Mouse (Mus musculus) CH12.LX (cell line): Measurements from ENCODE around the gene Gtf3c4. TPM values are rescaled to one million over a fixed set of nuclear protein-coding genes. Genes with fewer than 3 reads are reported as not detected.

Experiments
- DNase-seq: peaks from one replicate; pipeline ENCODE4 v3.0.0-alpha.2; 2013; ENCODE audit errors: extremely low read depth
- H3K27ac ChIP-seq: 2 replicates; pipeline ENCODE4 v1.5.1; 2012; ENCODE audit warnings: low read depth, mild to moderate bottlenecking, control low read depth, moderate library complexity; ENCODE audit not compliant: insufficient read depth
- H3K27me3 ChIP-seq: replicated peaks from 2 replicates; pipeline ENCODE3; 2012; ENCODE audit warnings: inconsistent platforms
- H3K36me3 ChIP-seq, 2 experiments: replicated peaks in 1 of 2; 2 replicates each; pipeline versions ENCODE3 to v1.6.1; 2012; ENCODE audit warnings: inconsistent platforms in 1 of 2, low read length in 1 of 2, mild to moderate bottlenecking in 1 of 2, mixed read lengths in 1 of 2, moderate library complexity in 1 of 2; ENCODE audit not compliant: control insufficient read depth in 1 of 2, insufficient read depth in 1 of 2
- H3K4me1 ChIP-seq, 2 experiments: 2 replicates each; pipeline ENCODE4 v1.6.1; 2012; ENCODE audit warnings: inconsistent platforms in 1 of 2, moderate library complexity in 1 of 2; ENCODE audit not compliant: insufficient read depth in 2 of 2, control insufficient read depth in 1 of 2
- H3K4me2 ChIP-seq: 2 replicates; pipeline ENCODE4 v1.6.1; 2012; ENCODE audit warnings: low read depth, mild to moderate bottlenecking, control low read depth; ENCODE audit not compliant: poor library complexity, insufficient read depth, severe bottlenecking
- H3K4me3 ChIP-seq, 3 experiments: fragments of 150-350 bp in 1 of 3; sonication (generic) in 1 of 3; replicated peaks in 1 of 3; 2 replicates each; pipeline versions ENCODE3 to v1.5.1; 2011 to 2012; ENCODE audit warnings: low read depth in 2 of 3, low read length in 2 of 3, mild to moderate bottlenecking in 2 of 3, moderate library complexity in 2 of 3, control low read depth in 1 of 3, improper control_type of control experiment in 1 of 3, inconsistent platforms in 1 of 3, mixed read lengths in 1 of 3; ENCODE audit not compliant: poor library complexity in 1 of 3
- H3K79me2 ChIP-seq: replicated peaks from 2 replicates; pipeline ENCODE4 v1.6.1; 2012; ENCODE audit warnings: mild to moderate bottlenecking, moderate library complexity; ENCODE audit not compliant: control insufficient read depth, poor library complexity, insufficient read depth, severe bottlenecking; ENCODE audit errors: extremely low read depth
- H3K9ac ChIP-seq: 2 replicates; pipeline ENCODE4 v1.6.1; 2012; ENCODE audit warnings: low read depth, mild to moderate bottlenecking, control low read depth, moderate library complexity; ENCODE audit not compliant: insufficient read depth
- H3K9me3 ChIP-seq: replicated peaks from 2 replicates; pipeline ENCODE3; 2012; ENCODE audit warnings: low read length, inconsistent platforms, mixed read lengths
- BHLHE40 ChIP-seq: IDR thresholded peaks from 2 replicates; pipeline ENCODE4 v1.6.1; 2011; ENCODE audit warnings: mild to moderate bottlenecking, low read depth, low read length, improper control_type of control experiment
- CHD1 ChIP-seq: IDR thresholded peaks from 2 replicates; pipeline ENCODE4 v1.6.1; 2012; ENCODE audit warnings: low read depth, low read length, improper control_type of control experiment, inconsistent platforms
- CHD2 ChIP-seq: IDR thresholded peaks from 2 replicates; pipeline ENCODE4 v1.6.1; 2011; ENCODE audit warnings: low read length, improper control_type of control experiment
- CTCF ChIP-seq, 2 experiments: IDR thresholded peaks in 1 of 2; conservative IDR thresholded peaks in 1 of 2; 2 replicates each; pipeline ENCODE4 v1.5.1; 2011 to 2012; ENCODE audit warnings: low read depth in 2 of 2, low read length in 2 of 2, improper control_type of control experiment in 1 of 2, inconsistent platforms in 1 of 2, mild to moderate bottlenecking in 1 of 2, moderate library complexity in 1 of 2
- KAT2A ChIP-seq: IDR thresholded peaks from 2 replicates; pipeline ENCODE4 v1.6.1; 2012; ENCODE audit warnings: low read length, improper control_type of control experiment, inconsistent platforms; ENCODE audit not compliant: insufficient replicate concordance
- NELFE ChIP-seq: IDR thresholded peaks from 2 replicates; pipeline ENCODE4 v1.6.1; 2011; ENCODE audit warnings: low read depth, low read length, improper control_type of control experiment
- POLR2A ChIP-seq: IDR thresholded peaks from 2 replicates; pipeline ENCODE4 v1.6.1; 2011; ENCODE audit warnings: low read depth, mild to moderate bottlenecking, improper control_type of control experiment, low read length
- TBP ChIP-seq: conservative IDR thresholded peaks from 2 replicates; pipeline ENCODE4 v1.6.1; 2011; ENCODE audit warnings: low read depth, low read length, improper control_type of control experiment
- UBTF ChIP-seq: IDR thresholded peaks from 2 replicates; pipeline ENCODE4 v1.6.1; 2012; ENCODE audit warnings: low read depth, mild to moderate bottlenecking, inconsistent platforms, low read length, improper control_type of control experiment, moderate library complexity
- ZMIZ1 ChIP-seq: IDR thresholded peaks from 2 replicates; pipeline ENCODE4 v1.6.1; 2012; ENCODE audit warnings: low read depth, mild to moderate bottlenecking, inconsistent platforms, low read length, improper control_type of control experiment
- ZNF384 ChIP-seq: IDR thresholded peaks from 2 replicates; pipeline ENCODE4 v1.6.1; 2012; ENCODE audit warnings: low read depth, low read length, improper control_type of control experiment, inconsistent platforms
- dilution Hi-C: fragments of 300-500 bp; cut with MboI; formaldehyde crosslinking; loops from 2 replicates; pipeline ENCODE4 v1.14.3; 2020; ENCODE audit warnings: low sequenced_read_pairs; ENCODE audit not compliant: extremely low pct_unique_long_range_greater_than_20kb, extremely low pct_ligation_motif_present
- in situ Hi-C: fragments of 300-500 bp; cut with MboI; formaldehyde crosslinking; loops from 3 replicates; pipeline ENCODE4 v1.14.3; 2019; ENCODE audit warnings: low sequenced_read_pairs, low pct_ligation_motif_present, low pct_unique_long_range_greater_than_20kb, mixed read lengths
- polyA plus RNA-seq: library from polyadenylated mRNA; unstranded; fragments of >175 nt; gene quantifications from 2 replicates; pipeline ENCODE4 v1.2.1, GENCODE M21; 2012; ENCODE audit warnings: low read depth; ENCODE audit not compliant: insufficient read length
- total RNA-seq, 2 experiments: library from RNA; depleted of rRNA; stranded (reverse); fragments of 300-350 nt in 1 of 2; fragments of >200 nt in 1 of 2; gene quantifications; 2 replicates each; pipeline ENCODE4 v1.2.3; 2012 to 2014

Gtf3c4 gene
- total and polyA plus RNA-seq, 3 experiments: 13.2 to 17.4 (median 16.1) TPM

- Histone ChIP-seq H3K4me2 (peak overlapping the region; percentile 84; the same call in 1 of the 2 replicates), H3K4me1 (peaks cover 4 to 59% of the 10 kb centered on the region in 2 experiments; a peak in 3 of 4 replicates), H3K27ac (no peak overlapping the region), H3K36me3 (peaks cover 20 to 48% of the 10 kb centered on the region in 2 experiments), H3K27me3 (no peaks in the 10 kb centered on the region), H3K79me2 (peaks cover 54% of the 10 kb centered on the region), H3K9ac (peak overlapping the region; percentile 72; the same call in 1 of the 2 replicates), H3K9me3 (no peaks in the 10 kb centered on the region), H3K4me3 (peak overlapping the region in 2 of 3 experiments; percentile 74 to 99)
- in situ Hi-C loops: no loop called here
- no peak for DNase-seq
- dilution Hi-C loops: no loop called here
- TF ChIP-seq KAT2A (no peak), ZNF384 (peak; percentile 50)
Observed at GRCm38 (mm10) chr2:28842042-28842441, 1.9 kb upstream of the Gtf3c4 start.

GRCm38 (mm10) chr2:28839501-28840221 is 499 bp downstream of the Gtf3c4 start:
- no peaks in the 10 kb centered on the region for H3K27me3 ChIP-seq
- dilution Hi-C loops: no loop called here
- 0 out of 2 replicates have a peak, but pooled peaks have one; percentile 15 for TF ChIP-seq BHLHE40
- TF ChIP-seq CHD2: no peak
- H3K4me2 ChIP-seq: peak overlapping the region; percentile 89
- H3K4me3 ChIP-seq: peak overlapping the region; percentile 74 to 99 (median 79)
- peak overlapping the region; percentile 72 for H3K9ac ChIP-seq
- peaks cover 68% of the 10 kb centered on the region for H3K79me2 ChIP-seq
- H3K36me3 ChIP-seq: peaks cover 7 to 42% of the 10 kb centered on the region in 2 experiments
- peak; percentile 17 for DNase-seq
- peaks cover 4 to 59% of the 10 kb centered on the region in 2 experiments; a peak in 3 of 4 replicates for H3K4me1 ChIP-seq
- H3K27ac ChIP-seq: peak overlapping the region; percentile 50
- in situ Hi-C loops: no loop called here
- H3K9me3 ChIP-seq: no peaks in the 10 kb centered on the region

- no peak overlapping the region for H3K4me2 ChIP-seq
- in situ Hi-C loops: no loop called here
- H3K9ac ChIP-seq: no peak overlapping the region
- peaks cover 64% of the 10 kb centered on the region for H3K79me2 ChIP-seq
- dilution Hi-C loops: no loop called here
- DNase-seq: no peak
- peaks cover 4 to 53% of the 10 kb centered on the region in 2 experiments; a peak in 3 of 4 replicates for H3K4me1 ChIP-seq
- H3K27ac ChIP-seq: no peak overlapping the region
- TF ChIP-seq NELFE: no peak
- TF ChIP-seq POLR2A: no peak
- no peak for TF ChIP-seq CHD1
- TF ChIP-seq TBP: no peak
- no peak for TF ChIP-seq ZMIZ1
- TF ChIP-seq BHLHE40: no peak
- TF ChIP-seq CTCF (conservative IDR thresholded peaks at IDR 0.05 in 1 of 2, IDR thresholded peaks at IDR 0.05 in 1 of 2; ENCODE audit: low read depth in 2 of 2, low read length in 2 of 2): no peak
- TF ChIP-seq UBTF: no peak
- no peak overlapping the region for H3K4me3 ChIP-seq
- no peaks in the 10 kb centered on the region for H3K27me3 ChIP-seq
- H3K36me3 ChIP-seq: peaks cover 21 to 58% of the 10 kb centered on the region in 2 experiments
- no peaks in the 10 kb centered on the region for H3K9me3 ChIP-seq
Observed at GRCm38 (mm10) chr2:28836181-28836940, 3.8 kb downstream of the Gtf3c4 start.
